Mouse (Mus musculus): ENCODE data around the gene Bex6. TPM values are rescaled to one million over a fixed set of nuclear protein-coding genes. Genes with fewer than 3 reads are reported as not detected.
A peak's percentile ranks its signal among the peaks of the same experiment; 100 is the strongest.

Bex6 gene
- polyA plus RNA-seq, 1 experiment from 2014 or later = not detected

DNA sequence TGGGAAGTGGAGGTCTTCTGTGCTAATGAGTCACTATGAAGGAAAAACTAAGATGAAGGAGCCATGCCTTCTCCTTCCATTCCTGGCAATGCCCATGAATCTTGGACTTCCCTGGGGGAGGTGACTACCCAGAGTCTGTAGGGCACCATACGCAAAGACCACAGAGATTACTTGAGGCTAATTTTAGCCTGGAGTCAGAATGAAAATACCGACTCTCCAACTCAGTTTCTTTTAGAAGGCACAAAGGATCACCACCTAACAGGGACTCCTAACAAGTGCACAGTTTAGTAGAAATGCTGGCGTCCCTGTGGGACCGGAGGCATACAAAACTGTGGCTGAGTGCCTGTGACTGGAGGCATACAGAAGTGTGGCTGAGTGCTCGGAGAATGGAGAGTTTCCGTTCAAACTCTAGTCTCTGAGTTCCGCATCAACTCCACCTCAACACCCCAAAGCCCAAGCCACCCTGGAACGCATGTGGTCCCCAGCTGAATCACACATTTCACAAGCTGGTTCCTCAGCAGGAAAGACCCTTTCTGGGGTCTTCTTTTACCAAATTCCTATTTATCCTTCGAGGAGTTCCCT is 18.8 kb upstream of the Bex6 start:
- ATAC-seq (replicated peaks) = no peak
- WGBS = 92% methylated on average over 9 of the region's 9 CpGs
- peaks cover 7% of the 10 kb centered on the region for H3K4me1 ChIP-seq
- H3K9ac ChIP-seq = no peak overlapping the region
- peaks cover 3% of the 10 kb centered on the region; the same call in 1 of the 2 replicates for H3K27me3 ChIP-seq (replicated peaks)
- no peaks in the 10 kb centered on the region for H3K9me3 ChIP-seq
- H3K4me3 ChIP-seq = no peak overlapping the region
- no peak overlapping the region for H3K4me2 ChIP-seq
- H3K36me3 ChIP-seq (replicated peaks) = no peaks in the 10 kb centered on the region
- H3K27ac ChIP-seq = no peak overlapping the region

- Histone ChIP-seq H3K36me3 (replicated peaks) (no peaks in the 10 kb centered on the region), H3K27me3 (replicated peaks) (peaks cover 3% of the 10 kb centered on the region; the same call in 1 of the 2 replicates), H3K4me3 (no peak overlapping the region), H3K9ac (no peak overlapping the region), H3K9me3 (no peaks in the 10 kb centered on the region), H3K27ac (no peak overlapping the region), H3K4me2 (no peak overlapping the region), H3K4me1 (peaks cover 7% of the 10 kb centered on the region)
- ATAC-seq (replicated peaks) = no peak
- 82% methylated on average over 4 of the region's 4 CpGs for WGBS
These were observed 16.2 kb upstream of the Bex6 start for GRCm38 (mm10) chr16:32163392-32163791.

GRCm38 (mm10) chr16:32163891-32164290 is 15.7 kb upstream of the Bex6 start:
- WGBS = 84% methylated on average over 5 of the region's 5 CpGs
- peaks cover 3% of the 10 kb centered on the region; the same call in 1 of the 2 replicates for H3K27me3 ChIP-seq (replicated peaks)
- ATAC-seq (replicated peaks) = no peak
- no peaks in the 10 kb centered on the region for H3K36me3 ChIP-seq (replicated peaks)
- no peak overlapping the region for H3K4me2 ChIP-seq
- no peaks in the 10 kb centered on the region for H3K9me3 ChIP-seq
- no peak overlapping the region for H3K9ac ChIP-seq
- H3K4me1 ChIP-seq = peaks cover 7% of the 10 kb centered on the region
- no peak overlapping the region for H3K27ac ChIP-seq
- no peak overlapping the region for H3K4me3 ChIP-seq

- Histone ChIP-seq H3K4me3 (peak overlapping the region; percentile 34; the same call in 1 of the 2 replicates), H3K9me3 (no peaks in the 10 kb centered on the region), H3K36me3 (replicated peaks) (no peaks in the 10 kb centered on the region), H3K9ac (no peak overlapping the region), H3K27me3 (replicated peaks) (peaks cover 3% of the 10 kb centered on the region; the same call in 1 of the 2 replicates), H3K27ac (no peak overlapping the region), H3K4me1 (peaks cover 7% of the 10 kb centered on the region), H3K4me2 (peak overlapping the region; percentile 62; the same call in 1 of the 2 replicates)
- 67% methylated on average over 19 of the region's 19 CpGs for WGBS
- no peak for ATAC-seq (replicated peaks)
These were observed 15.1 kb upstream of the Bex6 start for GRCm38 (mm10) chr16:32164396-32165027.

DNA sequence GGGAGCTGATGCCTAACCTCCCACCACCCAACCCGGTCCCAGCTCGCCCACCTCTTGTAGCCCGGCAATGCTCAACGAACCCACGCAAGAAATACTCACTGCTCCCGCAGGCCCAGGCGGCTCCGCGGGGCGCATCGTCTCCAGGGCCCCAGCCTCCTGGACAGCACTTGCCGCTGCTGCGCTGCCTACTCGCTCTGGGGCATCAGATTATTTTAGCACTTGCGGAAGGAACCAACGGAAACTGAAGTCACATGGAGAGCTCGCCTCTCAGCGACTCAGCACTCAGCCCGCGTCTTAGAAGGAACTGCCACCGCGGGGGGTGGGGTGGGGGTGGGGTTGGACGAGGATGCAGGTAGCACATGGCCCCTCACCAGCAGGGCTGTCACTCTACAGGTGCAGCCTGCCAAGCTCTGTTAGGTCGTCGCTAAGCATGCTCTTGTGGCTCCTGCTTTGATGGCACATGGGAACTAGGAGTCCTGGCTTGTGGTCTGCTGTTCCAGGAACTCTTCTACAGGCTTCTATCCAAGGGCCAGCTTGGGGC is 14.3 kb upstream of the Bex6 start, which contains the start of gene Nrros:
TSS of gene Nrros (minus strand) at position 314 of the 541 bp plus-strand sequence.
- Histone ChIP-seq H3K27me3 (replicated peaks) (peaks cover 3% of the 10 kb centered on the region; the same call in 1 of the 2 replicates), H3K9me3 (no peaks in the 10 kb centered on the region), H3K4me3 (peak within 1 kb of the TSS; percentile 34), H3K36me3 (replicated peaks) (no peaks in the 10 kb centered on the region), H3K27ac (no peak within 1 kb of the TSS), H3K9ac (peak within 1 kb of the TSS; percentile 23; the same call in 1 of the 2 replicates), H3K4me2 (peak within 1 kb of the TSS; percentile 62), H3K4me1 (peaks cover 7% of the 10 kb centered on the region)
- whole genome bisulfite sequencing = 4% methylated on average over 25 of the region's 25 CpGs
- ATAC-seq (replicated peaks) = no peak

DNA sequence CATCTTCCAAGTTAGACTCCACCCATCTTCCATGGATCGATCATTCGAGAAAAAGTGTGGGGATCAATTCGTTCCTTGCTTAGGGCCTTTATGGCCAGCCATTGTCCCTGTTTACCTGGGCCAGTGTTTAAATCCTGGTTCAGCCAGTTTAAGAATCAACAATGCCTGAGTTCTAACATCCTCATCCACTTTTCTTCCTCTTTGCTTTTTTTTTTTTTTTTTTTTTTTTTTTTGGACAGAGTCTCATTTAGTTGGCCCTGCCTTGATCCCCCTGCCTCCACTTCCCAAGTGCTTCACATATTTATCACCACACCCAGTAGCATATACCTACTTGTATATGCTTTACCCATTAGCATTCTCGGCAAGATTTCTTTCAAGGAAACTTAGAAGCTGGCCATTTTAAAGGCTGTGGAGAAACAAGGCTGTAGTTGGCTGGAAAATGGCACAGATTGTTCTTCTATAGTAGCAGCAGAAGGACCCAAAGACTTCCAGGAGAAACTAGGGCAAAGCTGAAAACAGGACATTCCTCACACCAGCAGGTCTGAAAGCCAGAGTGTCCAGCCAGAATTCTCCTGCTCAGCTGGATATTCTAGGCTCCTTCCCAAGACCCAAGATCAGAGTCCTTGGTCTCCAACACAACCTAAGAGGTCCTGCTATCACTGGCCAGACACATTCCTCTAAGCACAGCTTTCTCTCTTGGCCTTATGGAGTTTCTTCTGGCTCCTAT is 11.6 kb upstream of the Bex6 start:
- no peak overlapping the region for H3K9ac ChIP-seq
- H3K9me3 ChIP-seq = no peaks in the 10 kb centered on the region
- ATAC-seq (replicated peaks) = no peak
- no peak overlapping the region for H3K4me3 ChIP-seq
- no peak overlapping the region for H3K27ac ChIP-seq
- no peak overlapping the region for H3K4me2 ChIP-seq
- H3K4me1 ChIP-seq = peaks cover 7% of the 10 kb centered on the region
- 92% methylated on average over 4 of the region's 4 CpGs for WGBS
- H3K27me3 ChIP-seq (replicated peaks) = peaks cover 3% of the 10 kb centered on the region; the same call in 1 of the 2 replicates
- no peaks in the 10 kb centered on the region for H3K36me3 ChIP-seq (replicated peaks)

DNA sequence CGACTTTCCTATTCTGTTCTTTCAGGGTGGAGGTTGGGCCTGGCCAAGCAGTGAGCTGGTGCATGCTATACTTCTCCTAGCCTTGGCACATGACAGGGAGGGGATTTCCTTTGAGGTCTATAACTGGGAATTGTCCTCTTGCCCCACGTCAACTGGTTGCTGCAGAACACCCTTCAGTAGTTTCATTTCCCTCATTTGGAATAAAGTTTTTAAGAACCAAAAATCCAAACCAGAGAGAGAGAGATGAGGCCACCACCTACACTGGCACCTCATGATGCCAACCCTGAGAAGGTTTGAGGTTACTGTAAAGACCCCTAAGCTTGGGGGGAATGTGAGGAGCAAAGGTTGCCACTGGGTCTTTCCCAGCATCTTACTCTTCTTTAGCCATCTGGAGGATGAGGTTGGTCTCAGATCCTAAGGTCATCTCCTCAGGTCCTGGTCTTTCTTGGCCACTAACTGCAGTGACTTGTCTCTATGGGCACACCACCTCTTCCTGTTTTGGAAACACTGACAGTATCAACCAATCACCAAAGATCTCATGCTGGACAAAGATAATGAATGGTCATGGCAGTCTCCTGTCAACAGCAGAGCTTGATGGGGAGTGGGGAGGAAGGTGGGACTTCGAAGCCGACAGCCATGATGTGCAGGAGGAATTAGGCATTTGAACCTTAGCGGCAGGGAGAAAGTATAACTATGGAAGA is 8.4 kb upstream of the Bex6 start:
- Histone ChIP-seq H3K4me2 (no peak overlapping the region), H3K4me3 (no peak overlapping the region), H3K4me1 (no peaks in the 10 kb centered on the region), H3K9me3 (no peaks in the 10 kb centered on the region), H3K27ac (no peak overlapping the region), H3K27me3 (replicated peaks) (no peaks in the 10 kb centered on the region), H3K36me3 (replicated peaks) (no peaks in the 10 kb centered on the region), H3K9ac (no peak overlapping the region)
- 94% methylated on average over 5 of the region's 5 CpGs for WGBS
- ATAC-seq (replicated peaks) = no peak

GRCm38 (mm10) chr16:32173401-32173800 is 6.2 kb upstream of the Bex6 start:
- Histone ChIP-seq H3K27me3 (replicated peaks) (no peaks in the 10 kb centered on the region), H3K4me3 (no peak overlapping the region), H3K4me2 (no peak overlapping the region), H3K9me3 (no peaks in the 10 kb centered on the region), H3K4me1 (no peaks in the 10 kb centered on the region), H3K9ac (no peak overlapping the region), H3K27ac (no peak overlapping the region), H3K36me3 (replicated peaks) (no peaks in the 10 kb centered on the region)
- 72% methylated on average over 10 of the region's 11 CpGs for WGBS
- ATAC-seq (replicated peaks) = no peak

- Histone ChIP-seq H3K27me3 (replicated peaks) (no peaks in the 10 kb centered on the region), H3K4me2 (no peak overlapping the region), H3K9me3 (no peaks in the 10 kb centered on the region), H3K27ac (no peak overlapping the region), H3K4me1 (no peaks in the 10 kb centered on the region), H3K4me3 (no peak overlapping the region), H3K9ac (no peak overlapping the region), H3K36me3 (replicated peaks) (no peaks in the 10 kb centered on the region)
- no peak for ATAC-seq (replicated peaks)
- WGBS = 82% methylated on average over 8 of the region's 8 CpGs
These were observed 5.2 kb upstream of the Bex6 start for GRCm38 (mm10) chr16:32174340-32175005.

- H3K27ac ChIP-seq = no peak overlapping the region
- no peaks in the 10 kb centered on the region for H3K9me3 ChIP-seq
- ATAC-seq (replicated peaks) = no peak
- no peaks in the 10 kb centered on the region for H3K36me3 ChIP-seq (replicated peaks)
- WGBS = 92% methylated on average over 4 of the region's 4 CpGs
- no peaks in the 10 kb centered on the region for H3K4me1 ChIP-seq
- no peak overlapping the region for H3K4me2 ChIP-seq
- no peak overlapping the region for H3K4me3 ChIP-seq
- no peaks in the 10 kb centered on the region for H3K27me3 ChIP-seq (replicated peaks)
- H3K9ac ChIP-seq = no peak overlapping the region
These were observed 4.6 kb upstream of the Bex6 start for GRCm38 (mm10) chr16:32175029-32175428.

DNA sequence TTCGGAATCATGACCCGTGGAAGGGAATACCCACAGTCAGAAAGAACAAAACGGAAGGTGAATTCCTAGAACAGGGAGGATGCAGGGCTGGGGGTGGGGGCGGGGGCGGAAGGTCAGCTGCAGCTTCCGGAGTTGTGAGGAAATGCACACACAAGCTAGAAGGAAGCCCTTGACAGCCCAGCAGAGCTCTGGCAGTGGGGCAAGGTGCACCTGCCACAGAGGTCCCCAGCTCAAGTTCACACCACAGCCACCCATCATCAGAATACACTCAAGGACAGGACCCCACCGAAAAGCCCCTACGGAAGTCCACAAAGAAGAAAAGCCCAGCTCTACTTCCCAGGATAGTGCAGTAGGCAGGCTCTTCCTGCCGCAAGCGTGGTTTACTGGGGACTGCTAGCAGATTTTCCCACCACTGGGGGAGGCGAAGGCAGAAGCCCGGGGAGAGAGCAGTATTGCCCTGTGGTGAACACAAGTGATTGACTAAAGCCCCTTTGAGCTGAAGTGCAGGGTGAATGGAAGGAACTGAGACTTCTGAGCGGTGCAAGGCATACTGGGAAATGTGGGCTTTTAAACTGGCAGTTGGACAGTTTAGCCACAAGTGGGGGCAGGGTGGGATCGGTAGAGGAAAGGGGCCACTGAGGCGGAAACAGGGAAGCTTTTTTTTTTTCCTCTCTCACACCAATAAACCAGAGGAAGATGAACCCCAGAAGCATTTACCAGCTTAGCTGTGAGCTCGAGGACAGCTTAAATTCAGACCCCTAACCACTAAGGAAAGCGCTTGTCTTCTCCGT is 2.5 kb upstream of the Bex6 start:
- no peak overlapping the region for H3K27ac ChIP-seq
- H3K36me3 ChIP-seq (replicated peaks) = no peaks in the 10 kb centered on the region
- peak overlapping the region; percentile 8; the same call in 1 of the 2 replicates for H3K4me2 ChIP-seq
- no peak for ATAC-seq (replicated peaks)
- no peaks in the 10 kb centered on the region for H3K27me3 ChIP-seq (replicated peaks)
- 51% methylated on average over 18 of the region's 18 CpGs for WGBS
- no peaks in the 10 kb centered on the region for H3K9me3 ChIP-seq
- H3K4me3 ChIP-seq = no peak overlapping the region
- no peaks in the 10 kb centered on the region for H3K4me1 ChIP-seq
- H3K9ac ChIP-seq = no peak overlapping the region
